Mouse (Mus musculus) spleen, adult 2 months (tissue): Measurements from ENCODE around the gene Sbno1. TPM values are rescaled to one million over a fixed set of nuclear protein-coding genes. Genes with fewer than 3 reads are reported as not detected.
"Not testable (repeated sequence)": the region's sequence is repeated elsewhere in the genome, so short reads cannot be mapped to it uniquely, and the experiment has no call there.

Experiments used
- DNase-seq, 2 experiments: peaks; one replicate each; pipeline versions ENCODE4 v3.0.0 to v3.0.0-alpha.2; 2012 to 2021; ENCODE audit warnings: low spot score in 2 of 2, low read depth in 1 of 2
- H3K27ac ChIP-seq: fragments of 200-500 bp; 2 replicates; pipeline ENCODE4 v1.5.1; 2012; ENCODE audit warnings: low read length, inconsistent platforms; ENCODE audit not compliant: insufficient read depth
- H3K27me3 ChIP-seq: fragments of 200-500 bp; 2 replicates; pipeline ENCODE4 v1.6.1; 2012; ENCODE audit warnings: mild to moderate bottlenecking, moderate library complexity, low read length, inconsistent platforms; ENCODE audit not compliant: control insufficient read depth, insufficient read depth
- H3K36me3 ChIP-seq: fragments of 200-500 bp; 2 replicates; pipeline ENCODE4 v1.6.1; 2012; ENCODE audit warnings: mild to moderate bottlenecking, low read length, inconsistent platforms; ENCODE audit not compliant: control insufficient read depth, insufficient read depth
- H3K4me1 ChIP-seq: fragments of 200-500 bp; 2 replicates; pipeline ENCODE4 v1.6.1; 2011; ENCODE audit warnings: inconsistent platforms; ENCODE audit not compliant: control insufficient read depth, insufficient read depth, insufficient read length
- H3K4me3 ChIP-seq: fragments of 200-500 bp; 2 replicates; pipeline ENCODE4 v1.5.1; 2011; ENCODE audit warnings: mild to moderate bottlenecking, inconsistent platforms; ENCODE audit not compliant: insufficient read depth, insufficient read length; ENCODE audit errors: extremely low read depth
- CTCF ChIP-seq: fragments of 200-500 bp; IDR thresholded peaks from 2 replicates; pipeline ENCODE4 v1.5.1; 2011; ENCODE audit warnings: mild to moderate bottlenecking, inconsistent platforms; ENCODE audit not compliant: insufficient read depth, insufficient read length, insufficient replicate concordance; ENCODE audit errors: extremely low read depth
- POLR2A ChIP-seq: fragments of 200-500 bp; IDR thresholded peaks from 2 replicates; pipeline ENCODE4 v1.6.1; 2011; ENCODE audit warnings: low read depth, low read length, inconsistent platforms
- WGBS: fragments of 180-500 bp; shearing (Covaris S2); methylation state at CpG from one replicate; pipeline ENCODE4 v1.1.7; 2018; 5-methylcytosine and 5-hydroxymethylcytosine counted together
- polyA plus RNA-seq: library from polyadenylated mRNA; depleted of rRNA; stranded (reverse); fragments of >200 nt; gene quantifications from 2 replicates; pipeline ENCODE4 v1.2.3, GENCODE M21; 2012

Gene Sbno1
- polyA plus RNA-seq, 1 experiment = 12.2 TPM

GRCm38 (mm10) chr5:124352141-124352920 is 73.5 kb downstream of the Sbno1 start:
- peak overlapping the region; percentile 81; the same call in 1 of the 2 replicates for H3K4me3 ChIP-seq
- peak overlapping the region; percentile 5; the same call in 1 of the 2 replicates for H3K27ac ChIP-seq
- H3K36me3 ChIP-seq = peaks cover 13% of the 10 kb centered on the region
- WGBS = 9% methylated on average over 30 of the region's 30 CpGs
- DNase-seq = peak; percentile 19 to 42
- TF ChIP-seq POLR2A (no peak), CTCF (no peak)
- no peaks in the 10 kb centered on the region for H3K27me3 ChIP-seq
- H3K4me1 ChIP-seq = peaks cover 28% of the 10 kb centered on the region

GRCm38 (mm10) chr5:124351604-124352003 is 74.2 kb downstream of the Sbno1 start:
- Histone ChIP-seq H3K4me1 (peaks cover 28% of the 10 kb centered on the region), H3K36me3 (peaks cover 13% of the 10 kb centered on the region), H3K27ac (peak overlapping the region; percentile 8; the same call in 1 of the 2 replicates), H3K27me3 (no peaks in the 10 kb centered on the region), H3K4me3 (no peak overlapping the region)
- no peak for DNase-seq
- TF ChIP-seq POLR2A (no peak), CTCF (no peak)
- WGBS = 68% methylated on average over 3 of the region's 3 CpGs

- Histone ChIP-seq H3K27ac (peak overlapping the region; percentile 8; the same call in 1 of the 2 replicates), H3K27me3 (no peaks in the 10 kb centered on the region), H3K4me1 (peaks cover 28% of the 10 kb centered on the region), H3K4me3 (no peak overlapping the region), H3K36me3 (peaks cover 17% of the 10 kb centered on the region)
- no peak for TF ChIP-seq POLR2A
- 39% methylated on average over 7 of the region's 7 CpGs for whole genome bisulfite sequencing
- DNase-seq = no peak
Observed at GRCm38 (mm10) chr5:124351111-124351560, 74.7 kb downstream of the Sbno1 start.

- Histone ChIP-seq H3K4me3 (no peak overlapping the region), H3K36me3 (peaks cover 19% of the 10 kb centered on the region), H3K4me1 (peaks cover 28% of the 10 kb centered on the region), H3K27me3 (no peaks in the 10 kb centered on the region), H3K27ac (0 out of 2 replicates have a peak overlapping the region, but pooled peaks have one; percentile 8)
- WGBS = 66% methylated on average over 2 of the region's 2 CpGs
- TF ChIP-seq POLR2A (no peak), CTCF (no peak)
- DNase-seq = no peak
Observed at GRCm38 (mm10) chr5:124350350-124350749, 75.5 kb downstream of the Sbno1 start.

- Histone ChIP-seq H3K27me3 (no peaks in the 10 kb centered on the region), H3K27ac (no peak overlapping the region), H3K4me3 (no peak overlapping the region), H3K4me1 (peaks cover 26% of the 10 kb centered on the region), H3K36me3 (peaks cover 22% of the 10 kb centered on the region)
- no peak for TF ChIP-seq POLR2A
- TF ChIP-seq CTCF = no peak
- WGBS = 98% methylated on average over 17 of the region's 17 CpGs
- no peak for DNase-seq
Observed at GRCm38 (mm10) chr5:124349196-124349595, 76.6 kb downstream of the Sbno1 start.

GRCm38 (mm10) chr5:124342897-124343296 is 82.9 kb downstream of the Sbno1 start:
- no peaks in the 10 kb centered on the region for H3K27me3 ChIP-seq
- TF ChIP-seq CTCF (no peak), POLR2A (no peak)
- WGBS = 89% methylated on average over 8 of the region's 8 CpGs
- no peak overlapping the region for H3K27ac ChIP-seq
- H3K36me3 ChIP-seq = peaks cover 9% of the 10 kb centered on the region
- DNase-seq = no peak
- no peaks in the 10 kb centered on the region for H3K4me1 ChIP-seq
- H3K4me3 ChIP-seq = no peak overlapping the region

GRCm38 (mm10) chr5:124341753-124342339 is 84.0 kb downstream of the Sbno1 start:
- not testable (repeated sequence) for H3K27me3 ChIP-seq, H3K4me3 ChIP-seq, H3K4me1 ChIP-seq, H3K27ac ChIP-seq, H3K36me3 ChIP-seq
- WGBS = 79% methylated on average over 6 of the region's 6 CpGs
- DNase-seq = peak in 1 of 2 experiments; percentile 36
